Mouse (Mus musculus): ENCODE results near the gene Zswim5.

Zswim5 gene

DNA sequence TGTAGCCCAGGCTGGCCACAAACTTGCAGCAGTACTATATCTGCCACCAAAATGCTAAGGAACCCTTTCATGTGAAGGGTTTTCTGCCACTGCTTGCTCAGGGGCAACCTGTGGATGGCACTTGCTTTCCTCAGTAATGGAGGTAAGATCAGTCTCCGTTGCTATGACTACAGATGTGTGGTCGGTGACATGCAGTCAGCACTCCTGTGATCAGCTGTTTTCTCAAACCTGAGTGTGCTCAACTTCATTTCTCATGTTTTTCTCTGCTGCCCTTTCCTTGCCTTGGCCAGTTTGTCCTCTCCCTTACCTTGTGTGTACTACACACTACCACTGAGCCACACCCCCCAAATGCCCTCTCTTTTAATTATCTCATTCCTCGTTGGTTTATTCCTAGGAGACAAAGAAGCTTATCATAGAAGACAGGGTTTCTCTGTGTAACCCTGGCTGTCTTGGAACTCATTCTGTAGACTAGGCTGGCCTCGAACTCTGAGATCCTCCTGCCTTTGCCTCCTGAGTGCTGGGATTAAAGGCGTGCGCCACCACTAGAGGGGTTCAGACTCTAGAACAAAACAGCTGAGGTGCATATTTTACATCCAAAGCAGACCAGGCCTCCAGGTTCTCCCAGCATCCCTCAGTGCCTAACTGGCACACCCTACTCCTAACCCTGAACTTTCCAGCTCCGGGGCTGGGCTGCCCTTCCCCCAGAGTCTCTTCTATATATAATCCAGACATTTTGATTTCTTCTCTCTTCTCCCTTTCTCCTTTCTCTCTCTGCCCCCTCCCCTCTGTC is 128.6 kb downstream of the Zswim5 start:
- 74% methylated on average over 7 of the region's 7 CpGs for WGBS

GRCm38 (mm10) chr4:117007058-117007457 is 129.9 kb downstream of the Zswim5 start:
- WGBS: 28% methylated on average over 3 of the region's 3 CpGs

DNA sequence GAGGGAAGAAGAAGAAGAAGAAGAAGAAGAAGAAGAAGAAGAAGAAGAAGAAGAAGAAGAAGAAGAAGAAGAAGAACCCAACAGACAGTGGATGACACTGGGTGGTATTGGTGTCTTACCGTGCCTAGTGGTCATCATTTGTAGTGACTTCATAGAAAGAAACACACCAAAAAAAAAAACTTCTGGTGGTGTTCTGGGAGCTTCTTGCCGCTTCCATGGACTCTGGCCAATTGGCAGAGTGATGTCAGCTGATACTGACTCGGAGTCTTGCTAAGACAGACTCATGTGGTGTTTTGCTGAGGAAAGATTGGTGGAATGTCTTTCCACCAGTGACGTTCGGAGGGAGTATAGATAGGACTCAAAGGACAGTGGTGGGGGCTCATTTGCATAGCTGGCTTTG is 133.1 kb downstream of the Zswim5 start:
- 77% methylated on average over 5 of the region's 5 CpGs for WGBS

- 80% methylated on average over 6 of the region's 6 CpGs for WGBS
These were observed 136.4 kb downstream of the Zswim5 start for GRCm38 (mm10) chr4:117013596-117013995.

GRCm38 (mm10) chr4:117014901-117015415 is 137.8 kb downstream of the Zswim5 start:
- WGBS: 57% methylated on average over 4 of the region's 4 CpGs

DNA sequence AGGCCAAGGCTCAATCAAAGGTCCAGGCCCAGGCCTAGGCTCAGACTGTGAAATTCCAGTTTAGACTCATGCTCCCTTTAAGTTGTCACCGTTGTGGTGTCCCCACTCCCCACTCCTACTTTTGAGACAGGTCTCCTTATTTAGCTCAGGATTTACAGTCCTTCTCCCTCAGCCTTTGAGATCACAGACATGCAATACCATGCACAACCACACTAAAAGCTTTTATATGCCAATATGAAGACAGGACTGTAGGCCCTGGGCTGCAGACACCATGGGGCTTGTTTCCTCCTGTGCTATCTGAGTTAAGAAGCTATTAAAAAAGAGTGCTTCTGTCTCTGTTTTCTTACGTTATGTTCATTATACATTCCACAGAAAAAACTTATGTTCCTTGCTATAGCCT is 140.6 kb downstream of the Zswim5 start:
- 68% methylated on average over 2 of the region's 2 CpGs for WGBS

DNA sequence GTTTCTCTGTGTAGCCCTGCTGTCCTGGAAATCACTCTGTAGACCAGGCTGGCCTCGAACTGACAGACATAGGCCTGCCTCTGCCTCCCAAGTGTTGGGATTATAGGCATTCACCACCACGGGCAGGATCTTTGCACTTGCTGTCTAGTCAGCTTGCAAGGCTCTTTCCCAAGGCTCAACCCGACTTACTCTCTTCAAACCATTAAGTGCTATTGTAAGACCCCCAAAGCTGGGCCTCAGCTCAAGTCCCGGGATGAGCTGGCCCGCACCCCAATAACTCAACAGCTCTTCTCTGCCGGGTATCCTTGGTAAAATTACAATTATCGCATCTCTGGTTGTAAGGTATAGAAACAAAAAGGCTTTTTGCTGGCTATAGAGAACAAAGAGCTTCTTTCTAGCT is 141.2 kb downstream of the Zswim5 start:
- WGBS: 81% methylated on average over 7 of the region's 7 CpGs

GRCm38 (mm10) chr4:117019206-117020134 is 142.3 kb downstream of the Zswim5 start, which contains the start of gene Eif2b3:
Gene Eif2b3 (plus strand): TSS chr4:117019402.
- WGBS: under 1% methylated on average over 61 of the region's 61 CpGs

DNA sequence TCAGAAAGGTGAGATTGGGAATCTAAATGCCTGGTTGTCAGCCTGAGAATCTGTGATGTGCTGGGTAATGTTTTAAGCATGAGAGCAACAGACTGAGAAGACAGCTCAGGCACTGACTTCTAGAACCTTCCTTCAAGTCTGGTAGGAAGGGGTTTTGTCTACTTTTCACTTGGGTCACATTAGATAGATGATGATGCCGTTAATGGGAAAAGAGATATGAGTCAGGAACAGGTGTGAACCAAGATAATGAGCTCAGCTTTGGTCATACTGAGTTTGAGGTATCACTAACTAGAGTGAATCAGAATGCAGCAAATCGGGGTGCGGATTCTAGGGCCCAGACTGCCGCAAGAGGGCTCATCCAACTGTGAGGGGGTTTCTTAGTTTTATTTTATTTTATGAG is 146.3 kb downstream of the Zswim5 start:
- 97% methylated on average over 4 of the region's 4 CpGs for WGBS

DNA sequence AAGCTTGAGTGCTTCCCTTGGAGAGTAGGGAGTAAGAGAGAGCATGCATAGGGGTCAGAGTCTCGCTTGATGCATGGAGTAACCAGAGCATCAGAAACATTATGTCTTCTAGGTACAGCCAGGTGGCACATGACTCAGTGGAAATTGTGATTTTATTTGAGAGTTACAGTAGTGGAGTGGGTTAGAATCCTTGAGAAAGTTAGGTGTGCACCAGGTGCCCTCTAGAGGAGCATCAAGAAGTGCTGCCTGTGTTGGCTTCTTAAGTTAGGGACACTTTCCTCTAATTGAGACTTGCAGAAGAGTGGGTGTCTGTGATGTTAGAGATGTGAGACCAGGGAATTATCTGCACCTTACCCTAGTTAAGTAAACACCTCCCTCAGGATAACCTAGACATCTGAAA is 153.9 kb downstream of the Zswim5 start:
- WGBS: 94% methylated on average over 1 of the region's 1 CpGs

Data from cerebral cortex, adult 2 months (tissue).